ENCODE assay signal across 15 mouse cellular contexts in genomic region chr6:143180511-143180910, GRCm38 (mm10).
"Had no signal": no experiment of that assay in that cellular context is flagged by ENCODE, and none has a peak within 500 bp of the region (broad histone marks: within the 10 kb centered on the region; RNA-seq: fewer than 3 reads in every experiment).

No protein-coding gene starts in this region.

- DNase-seq: kidney, adult 2 months; kidney, postnatal 14 days; lung, adult 2 months; lung, postnatal 14 days; retina, postnatal 1 day; thymus, adult 18-20 months; thymus, postnatal 25 days had no signal

- H3K4me1 ChIP-seq: kidney, embryonic 15.5 days; liver, embryonic 15.5 days; neural tube, embryonic 15.5 days had no signal

- H3K27me3 ChIP-seq: kidney, embryonic 15.5 days; liver, embryonic 15.5 days; midbrain, embryonic 13.5 days; neural tube, embryonic 15.5 days had no signal

- H3K27ac ChIP-seq: kidney, embryonic 15.5 days; left cerebral cortex, adult 2 months; limb, embryonic 10.5 days; liver, embryonic 15.5 days; macrophage; midbrain, embryonic 13.5 days; neural tube, embryonic 15.5 days had no signal

- H3K4me3 ChIP-seq: kidney, embryonic 15.5 days; left cerebral cortex, adult 2 months; limb, embryonic 10.5 days; liver, embryonic 15.5 days; midbrain, embryonic 13.5 days; myocyte; neural tube, embryonic 15.5 days had no signal
